Comparison of ENCODE assay signal across 9 mouse cellular contexts in the genomic region with DNA sequence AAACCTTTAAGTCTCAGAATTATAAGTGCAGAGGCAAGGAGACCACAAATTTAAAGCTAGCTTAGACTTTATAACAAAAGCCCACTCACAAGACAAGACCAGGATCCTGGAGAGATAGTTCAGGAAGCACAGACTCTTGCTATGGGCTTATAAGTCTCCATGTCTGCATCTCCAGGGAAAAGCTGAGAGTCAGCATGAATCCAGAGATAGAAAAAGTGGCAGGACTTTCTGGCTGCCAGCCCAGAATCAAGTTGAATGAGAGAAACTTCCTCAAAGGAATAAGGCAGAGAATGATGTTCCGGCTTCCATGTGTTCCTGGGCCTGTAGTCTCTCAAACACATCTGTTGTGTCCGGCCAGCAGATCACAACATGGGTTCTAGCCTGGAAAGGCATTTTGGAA.
DNase-seq lines count a peak whose midpoint lies in the region; ATAC-seq and TF ChIP-seq lines count a peak whose summit lies in the region.
"Had no signal": no experiment of that assay in that cellular context is flagged by ENCODE, and none has a peak within 500 bp of the region (broad histone marks: within the 10 kb centered on the region; RNA-seq: fewer than 3 reads in every experiment).

No protein-coding gene starts in this region.

- TF ChIP-seq POLR2A in kidney, adult 2 months (IDR thresholded peaks at IDR 0.05; ENCODE audit: low read depth, low read length) = no peak

- H3K4me1 ChIP-seq in kidney, adult 2 months (ENCODE audit: control insufficient read depth, insufficient read depth, low read length) = no peaks in the 10 kb centered on the region
- H3K4me1 ChIP-seq in kidney, embryonic 14.5 days (ENCODE audit: control insufficient read depth, insufficient read depth, low read length) = no peaks in the 10 kb centered on the region
- H3K4me1 ChIP-seq: embryonic facial prominence, embryonic 13.5 days had no signal

- no peak for ATAC-seq in kidney, embryonic 14.5 days (ENCODE audit: low FRiP score, low TSS enrichment)
- ATAC-seq: Patski had no signal

- H3K4me3 ChIP-seq in kidney, adult 2 months (ENCODE audit: insufficient read depth, low read depth, low read length) = no peak overlapping the region
- no peak overlapping the region for H3K4me3 ChIP-seq in kidney, embryonic 14.5 days (ENCODE audit: low read length)
- H3K4me3 ChIP-seq: embryonic facial prominence, embryonic 13.5 days had no signal

- DNase-seq in kidney, adult 2 months = peak; percentile 4
- peak; percentile 35 to 86 for DNase-seq in frontal cortex, adult 2 months (ENCODE audit: extremely low spot score in 1 of 2, low spot score in 1 of 2)
- peak; percentile 35 to 46 for DNase-seq in heart, adult 9 months (ENCODE audit: low spot score in 2 of 2)
- peak; percentile 31 for DNase-seq in lung, postnatal 10 days
- DNase-seq in MN1 (ENCODE audit: low spot score) = no peak
- DNase-seq in adrenal gland, postnatal 4 days (ENCODE audit: low spot score in 2 of 2) = no peak

- no peaks in the 10 kb centered on the region for H3K36me3 ChIP-seq in kidney, adult 2 months (ENCODE audit: control insufficient read depth, insufficient read depth, low read length)
- H3K36me3 ChIP-seq in kidney, embryonic 14.5 days (ENCODE audit: control insufficient read depth, insufficient read depth, low read length) = no peaks in the 10 kb centered on the region
- H3K36me3 ChIP-seq: embryonic facial prominence, embryonic 13.5 days had no signal

- H3K9me3 ChIP-seq in kidney, embryonic 14.5 days (ENCODE audit: control insufficient read depth, low read length) = no peaks in the 10 kb centered on the region
- H3K9me3 ChIP-seq: embryonic facial prominence, embryonic 13.5 days had no signal

- no peaks in the 10 kb centered on the region for H3K27me3 ChIP-seq in kidney, adult 2 months (replicated peaks; ENCODE audit: control insufficient read depth, insufficient read depth, low read length)
- H3K27me3 ChIP-seq in kidney, embryonic 14.5 days (ENCODE audit: control insufficient read depth, insufficient read depth, low read length) = no peaks in the 10 kb centered on the region
- H3K27me3 ChIP-seq: embryonic facial prominence, embryonic 13.5 days; Patski had no signal

- H3K27ac ChIP-seq in kidney, adult 2 months (ENCODE audit: insufficient read depth, low read depth, low read length) = no peak overlapping the region
- H3K27ac ChIP-seq in kidney, embryonic 14.5 days (ENCODE audit: low read depth, low read length) = no peak overlapping the region
- H3K27ac ChIP-seq: embryonic facial prominence, embryonic 13.5 days had no signal

- no peak overlapping the region for H3K4me2 ChIP-seq in kidney, embryonic 14.5 days (replicated peaks; ENCODE audit: low read depth, low read length)
- H3K4me2 ChIP-seq: embryonic facial prominence, embryonic 13.5 days had no signal

- H3K9ac ChIP-seq in kidney, embryonic 14.5 days (ENCODE audit: low read depth, low read length) = no peak overlapping the region
- H3K9ac ChIP-seq: embryonic facial prominence, embryonic 13.5 days had no signal

- TF ChIP-seq CTCF in kidney, adult 2 months (conservative IDR thresholded peaks at IDR 0.05; ENCODE audit: insufficient read depth, insufficient read length, low read depth, low read length) = no peak

- WGBS in kidney, adult 2 months = 65% methylated on average over 2 of the region's 2 CpGs
- WGBS in kidney, embryonic 14.5 days = 72% methylated on average over 2 of the region's 2 CpGs

Comparison
In these comparisons a context has a peak if more than half of its experiments do, and no peak if none do; other contexts are left out.
1. DNase-seq: peak in kidney, adult 2 months (single experiment), frontal cortex, adult 2 months (2 of 2), heart, adult 9 months (2 of 2) and lung, postnatal 10 days (single experiment); none in MN1 (single experiment) and adrenal gland, postnatal 4 days (0 of 2).